Mouse (Mus musculus): Measurements from ENCODE around the gene Slc12a4. TPM values are rescaled to one million over a fixed set of nuclear protein-coding genes. Genes with fewer than 3 reads are reported as not detected.

Gene Slc12a4
- polyA plus RNA-seq, 1 experiment from 2014 or later = 11.4 TPM

- no peak overlapping the region for H3K4me3 ChIP-seq (ENCODE audit: low read depth, low read length)
- 78% methylated on average over 9 of the region's 9 CpGs for WGBS
Observed at GRCm38 (mm10) chr8:105897801-105898480, 68.0 kb downstream of the Slc12a4 start.

More at GRCm38 (mm10) chr8:105897801-105898480, 68.0 kb downstream of the Slc12a4 start:
- Histone ChIP-seq H3K9ac (ENCODE audit: low read length) (no peak overlapping the region), H3K36me3 (ENCODE audit: control insufficient read depth, insufficient read depth, low read length) (no peaks in the 10 kb centered on the region), H3K4me1 (replicated peaks; ENCODE audit: control insufficient read depth, insufficient read depth, low read length) (peaks cover 7% of the 10 kb centered on the region; the same call in 1 of the 2 replicates), H3K9me3 (ENCODE audit: control insufficient read depth, low read length) (no peaks in the 10 kb centered on the region), H3K27me3 (ENCODE audit: control insufficient read depth, insufficient read depth, low read length) (no peaks in the 10 kb centered on the region), H3K4me2 (ENCODE audit: low read depth, low read length, severe bottlenecking) (no peak overlapping the region), H3K27ac (ENCODE audit: low read depth, low read length) (no peak overlapping the region)
- ATAC-seq (replicated peaks; ENCODE audit: low FRiP score) = no peak
- DNase-seq (ENCODE audit: low spot score) = no peak

Small RNA genes lying within 50 kb of the gene (microRNA-seq; reads per million reads assigned to microRNA genes)
- gene Mir7074 (ENCODE audit: insufficient number of aligned reads) = not detected

Other genes starting within 250 kb of the Slc12a4 start
- gene Gfod2, start 207.4 kb downstream of the Slc12a4 start, polyA plus RNA-seq (2014; fragmentation: Nextera tagmentation; extraction: Ambion mirVana) = 38.0 and 49.3 TPM in 2 replicates
- gene Ranbp10, start 138.7 kb downstream of the Slc12a4 start, polyA plus RNA-seq (2014; fragmentation: Nextera tagmentation; extraction: Ambion mirVana) = 15.8 and 16.1 TPM in 2 replicates
- 0.21 and 0.23 TPM in 2 replicates for gene Tsnaxip1, start 138.4 kb downstream of the Slc12a4 start, polyA plus RNA-seq (2014; fragmentation: Nextera tagmentation; extraction: Ambion mirVana)
- 59.7 and 62.0 TPM in 2 replicates for gene Cenpt, start 112.8 kb downstream of the Slc12a4 start, polyA plus RNA-seq (2014; fragmentation: Nextera tagmentation; extraction: Ambion mirVana)
- 85.6 and 87.3 TPM in 2 replicates for gene Thap11, start 111.0 kb downstream of the Slc12a4 start, polyA plus RNA-seq (2014; fragmentation: Nextera tagmentation; extraction: Ambion mirVana)
- 355 and 371 TPM in 2 replicates for gene Nutf2, start 105.5 kb downstream of the Slc12a4 start, polyA plus RNA-seq (2014; fragmentation: Nextera tagmentation; extraction: Ambion mirVana)
- 62.7 and 65.2 TPM in 2 replicates for gene Edc4, start 85.2 kb downstream of the Slc12a4 start, polyA plus RNA-seq (2014; fragmentation: Nextera tagmentation; extraction: Ambion mirVana)
- 1.1 TPM in 1 of 2 replicates, not detected in the other for gene Nrn1l, start 72.5 kb downstream of the Slc12a4 start, polyA plus RNA-seq (2014; fragmentation: Nextera tagmentation; extraction: Ambion mirVana)
- gene Pskh1, start 65.7 kb downstream of the Slc12a4 start, polyA plus RNA-seq (2014; fragmentation: Nextera tagmentation; extraction: Ambion mirVana) = 22.1 and 23.1 TPM in 2 replicates
- gene Ctrl, start 32.2 kb downstream of the Slc12a4 start, polyA plus RNA-seq (2014; fragmentation: Nextera tagmentation; extraction: Ambion mirVana) = 1.1 and 2.5 TPM in 2 replicates
- 20.9 and 21.5 TPM in 2 replicates for gene Psmb10, start 27.7 kb downstream of the Slc12a4 start, polyA plus RNA-seq (2014; fragmentation: Nextera tagmentation; extraction: Ambion mirVana)
- 0.55 and 0.60 TPM in 2 replicates for gene Lcat, start 22.7 kb downstream of the Slc12a4 start, polyA plus RNA-seq (2014; fragmentation: Nextera tagmentation; extraction: Ambion mirVana)
- not detected in 2 replicates for gene Dpep3, start 13.3 kb upstream of the Slc12a4 start, polyA plus RNA-seq (2014; fragmentation: Nextera tagmentation; extraction: Ambion mirVana)
- 16.5 and 20.7 TPM in 2 replicates for gene Dus2, start 25.2 kb upstream of the Slc12a4 start, polyA plus RNA-seq (2014; fragmentation: Nextera tagmentation; extraction: Ambion mirVana)
- gene Dpep2nb, start 39.9 kb upstream of the Slc12a4 start, polyA plus RNA-seq (2014; fragmentation: Nextera tagmentation; extraction: Ambion mirVana) = not detected in 2 replicates
- 21.0 and 22.4 TPM in 2 replicates for gene Ddx28, start 45.8 kb upstream of the Slc12a4 start, polyA plus RNA-seq (2014; fragmentation: Nextera tagmentation; extraction: Ambion mirVana)
- 4.5 and 5.3 TPM in 2 replicates for gene Nfatc3, start 92.7 kb upstream of the Slc12a4 start, polyA plus RNA-seq (2014; fragmentation: Nextera tagmentation; extraction: Ambion mirVana)
- gene Esrp2, start 170.9 kb upstream of the Slc12a4 start, polyA plus RNA-seq (2014; fragmentation: Nextera tagmentation; extraction: Ambion mirVana) = 2.3 and 2.4 TPM in 2 replicates
- gene Pla2g15, start 184.3 kb upstream of the Slc12a4 start, polyA plus RNA-seq (2014; fragmentation: Nextera tagmentation; extraction: Ambion mirVana) = 7.1 and 7.4 TPM in 2 replicates
- gene Slc7a6, start 202.8 kb upstream of the Slc12a4 start, polyA plus RNA-seq (2014; fragmentation: Nextera tagmentation; extraction: Ambion mirVana) = 103 and 106 TPM in 2 replicates
- 44.1 and 46.8 TPM in 2 replicates for gene Slc7a6os, start 244.8 kb upstream of the Slc12a4 start, polyA plus RNA-seq (2014; fragmentation: Nextera tagmentation; extraction: Ambion mirVana)
- gene Prmt7, start 244.8 kb upstream of the Slc12a4 start, polyA plus RNA-seq (2014; fragmentation: Nextera tagmentation; extraction: Ambion mirVana) = 68.8 and 73.1 TPM in 2 replicates